Mouse (Mus musculus): ENCODE data around the gene Trpv1. TPM values are rescaled to one million over a fixed set of nuclear protein-coding genes. Genes with fewer than 3 reads are reported as not detected.
A peak's percentile ranks its signal among the peaks of the same experiment; 100 is the strongest.

Gene Trpv1
- polyA plus RNA-seq, 1 experiment from 2014 or later = not detected

DNA sequence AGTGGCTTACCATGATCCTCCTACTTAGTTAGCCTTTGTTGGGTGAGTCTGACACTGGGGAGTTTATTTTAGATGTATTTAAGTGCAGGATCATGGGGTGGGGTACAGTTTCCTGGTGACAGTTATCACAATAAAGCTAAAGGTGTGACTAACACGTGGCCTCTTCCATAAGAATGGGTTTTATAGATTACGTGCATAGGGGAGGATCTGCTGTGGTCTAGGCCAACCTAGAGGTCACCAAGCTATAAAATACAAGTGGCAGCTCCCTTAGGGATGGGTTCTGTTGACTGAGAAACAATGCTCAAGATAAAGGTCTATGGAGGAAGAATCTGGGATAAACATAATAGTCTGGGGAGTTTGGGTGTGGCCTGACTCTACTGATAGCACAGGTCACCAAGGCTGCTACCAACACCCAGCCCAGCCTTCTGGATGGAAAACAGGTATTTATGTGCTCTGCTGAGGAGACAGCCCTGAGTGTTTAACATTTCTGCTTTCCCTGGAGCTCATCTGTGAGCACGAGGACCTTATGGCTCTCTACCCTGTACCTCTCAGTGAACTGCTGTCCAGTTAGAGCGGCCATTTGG is 23.4 kb downstream of the Trpv1 start:
- no peaks in the 10 kb centered on the region for H3K27me3 ChIP-seq (ENCODE audit: insufficient read depth, poor library complexity, severe bottlenecking)
- H3K36me3 ChIP-seq = no peaks in the 10 kb centered on the region
- H3K9me3 ChIP-seq = no peaks in the 10 kb centered on the region
- no peak overlapping the region for H3K27ac ChIP-seq
- no peaks in the 10 kb centered on the region for H3K4me1 ChIP-seq
- no peak for DNase-seq (ENCODE audit: low spot score)
- 75% methylated on average over 4 of the region's 4 CpGs for WGBS
- H3K4me3 ChIP-seq = no peak overlapping the region

DNA sequence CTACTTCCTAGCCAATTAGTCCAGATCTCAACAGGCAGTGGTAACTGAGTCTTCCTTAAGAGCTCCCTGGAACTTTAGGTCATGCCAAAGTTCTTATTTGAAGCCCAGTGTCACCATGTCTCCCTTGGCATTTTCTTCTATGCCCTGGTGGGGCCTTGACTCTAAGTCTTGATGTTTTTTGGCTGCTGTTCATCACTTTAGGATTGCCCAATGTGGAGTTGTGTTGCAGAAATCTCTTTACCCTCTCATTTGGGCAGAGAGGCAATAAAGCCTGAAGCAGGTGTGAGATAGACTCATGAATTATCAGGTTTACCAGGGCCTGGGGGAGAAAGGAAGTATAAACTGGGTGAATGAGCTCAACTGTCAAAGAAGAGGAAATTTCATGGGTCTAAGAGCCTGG is 24.6 kb downstream of the Trpv1 start:
- DNase-seq (ENCODE audit: low spot score) = no peak
- H3K4me1 ChIP-seq = no peaks in the 10 kb centered on the region
- H3K36me3 ChIP-seq = no peaks in the 10 kb centered on the region
- no peaks in the 10 kb centered on the region for H3K9me3 ChIP-seq
- H3K27me3 ChIP-seq (ENCODE audit: insufficient read depth, poor library complexity, severe bottlenecking) = no peaks in the 10 kb centered on the region
- H3K4me3 ChIP-seq = no peak overlapping the region
- H3K27ac ChIP-seq = no peak overlapping the region

DNA sequence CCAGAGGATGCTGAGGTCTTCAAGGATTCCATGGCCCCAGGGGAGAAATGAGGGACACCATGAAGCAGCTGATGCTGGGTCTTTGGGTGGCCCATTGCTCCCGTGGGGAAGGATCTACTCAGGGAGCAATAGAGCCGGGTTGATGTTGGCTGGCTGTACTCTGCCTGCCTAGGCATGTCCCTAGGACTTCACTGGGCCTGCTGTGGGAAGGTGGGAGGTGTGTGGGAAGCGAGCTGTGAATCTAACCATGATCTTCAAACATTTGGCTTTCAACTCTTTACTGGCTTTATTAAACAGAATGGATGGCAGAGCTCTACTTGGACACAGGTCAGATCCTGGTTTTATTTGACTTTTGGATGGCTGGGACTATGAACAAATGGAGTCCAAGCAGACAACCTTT is 26.4 kb downstream of the Trpv1 start:
- no peaks in the 10 kb centered on the region for H3K36me3 ChIP-seq
- H3K9me3 ChIP-seq = no peaks in the 10 kb centered on the region
- no peak overlapping the region for H3K27ac ChIP-seq
- H3K4me1 ChIP-seq = no peaks in the 10 kb centered on the region
- no peak overlapping the region for H3K4me3 ChIP-seq
- no peaks in the 10 kb centered on the region for H3K27me3 ChIP-seq (ENCODE audit: insufficient read depth, poor library complexity, severe bottlenecking)
- WGBS = 61% methylated on average over 3 of the region's 3 CpGs
- DNase-seq (ENCODE audit: low spot score) = no peak

DNA sequence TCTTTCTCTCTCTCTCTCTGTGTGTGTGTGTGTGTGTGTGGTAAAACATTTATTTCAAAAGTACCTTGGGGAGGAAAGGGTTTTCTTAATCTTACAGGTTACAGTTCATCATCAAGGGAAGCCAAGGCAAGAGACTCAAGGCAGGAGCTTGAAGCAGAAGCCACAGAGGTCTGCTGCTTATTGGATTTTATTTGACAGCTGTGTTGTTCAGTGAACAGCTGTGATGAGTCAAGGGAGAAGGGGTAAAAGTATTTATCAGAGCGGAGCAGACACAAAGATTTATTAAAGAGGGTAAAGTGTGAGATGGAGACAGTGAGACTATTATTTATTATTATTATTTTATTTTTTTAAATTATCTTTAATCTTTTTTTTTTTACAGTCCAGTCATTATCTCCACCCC is 27.3 kb downstream of the Trpv1 start:
- Histone ChIP-seq H3K36me3 (no peaks in the 10 kb centered on the region), H3K4me3 (no peak overlapping the region), H3K9me3 (no peaks in the 10 kb centered on the region), H3K4me1 (no peaks in the 10 kb centered on the region), H3K27ac (no peak overlapping the region), H3K27me3 (ENCODE audit: insufficient read depth, poor library complexity, severe bottlenecking) (no peaks in the 10 kb centered on the region)
- WGBS = 82% methylated on average over 1 of the region's 1 CpGs
- DNase-seq (ENCODE audit: low spot score) = no peak

DNA sequence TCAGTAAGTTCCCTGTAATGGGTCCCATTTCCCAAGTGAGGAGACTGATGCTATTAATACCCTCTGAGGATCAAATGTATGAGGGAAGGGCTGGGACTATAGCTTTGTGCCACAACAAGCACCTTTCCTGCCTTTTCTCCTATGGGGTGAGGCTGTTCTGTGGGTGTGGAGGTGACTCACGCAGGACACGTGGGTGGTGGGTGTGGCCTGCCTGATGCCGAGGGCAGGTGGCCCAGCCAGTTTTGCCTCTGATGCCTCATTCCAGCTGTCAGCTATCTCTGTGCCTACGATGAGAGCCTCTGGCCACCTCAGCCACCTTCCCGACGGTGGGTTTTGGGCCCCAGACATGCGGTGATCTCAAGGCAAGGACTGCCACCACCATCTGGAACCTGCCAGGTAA is 33.2 kb downstream of the Trpv1 start, which contains the start of gene Trpv3:
Trpv3 (plus strand) TSS at position 122 of the 400 bp plus-strand sequence.
- H3K27me3 ChIP-seq (ENCODE audit: insufficient read depth, poor library complexity, severe bottlenecking) = peaks cover 5% of the 10 kb centered on the region; the same call in 1 of the 2 replicates
- no peak for DNase-seq (ENCODE audit: low spot score)
- H3K4me1 ChIP-seq = peaks cover 9% of the 10 kb centered on the region
- H3K27ac ChIP-seq = no peak within 1 kb of the TSS
- no peaks in the 10 kb centered on the region for H3K9me3 ChIP-seq
- WGBS = 79% methylated on average over 7 of the region's 7 CpGs
- no peaks in the 10 kb centered on the region for H3K36me3 ChIP-seq
- no peak within 1 kb of the TSS for H3K4me3 ChIP-seq

DNA sequence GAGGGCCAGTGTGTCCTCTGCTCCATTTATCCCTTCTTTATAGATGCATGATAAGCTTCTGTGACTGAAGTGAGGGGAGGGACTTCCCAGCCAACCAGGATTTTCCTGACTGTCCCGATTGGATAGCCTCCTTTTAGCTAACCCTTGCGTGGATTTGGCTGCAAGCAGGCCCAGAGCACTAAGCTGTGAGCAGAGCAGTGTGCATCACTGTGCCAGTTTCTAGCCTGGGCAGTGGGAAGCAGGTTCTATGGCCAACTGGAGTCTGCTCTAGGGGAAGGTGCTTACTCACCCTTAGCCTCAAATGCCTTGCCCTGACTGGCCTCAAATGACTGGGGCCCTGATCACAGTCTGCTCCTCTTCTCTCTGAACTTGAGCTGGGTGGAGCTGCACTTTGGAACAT is 40.7 kb downstream of the Trpv1 start:
- H3K4me3 ChIP-seq = no peak overlapping the region
- DNase-seq (ENCODE audit: low spot score) = no peak
- no peaks in the 10 kb centered on the region; the same call in 1 of the 2 replicates for H3K27me3 ChIP-seq (ENCODE audit: insufficient read depth, poor library complexity, severe bottlenecking)
- no peaks in the 10 kb centered on the region for H3K36me3 ChIP-seq
- 38% methylated on average over 2 of the region's 2 CpGs for WGBS
- no peak overlapping the region for H3K27ac ChIP-seq
- H3K9me3 ChIP-seq = no peaks in the 10 kb centered on the region
- no peaks in the 10 kb centered on the region for H3K4me1 ChIP-seq

DNA sequence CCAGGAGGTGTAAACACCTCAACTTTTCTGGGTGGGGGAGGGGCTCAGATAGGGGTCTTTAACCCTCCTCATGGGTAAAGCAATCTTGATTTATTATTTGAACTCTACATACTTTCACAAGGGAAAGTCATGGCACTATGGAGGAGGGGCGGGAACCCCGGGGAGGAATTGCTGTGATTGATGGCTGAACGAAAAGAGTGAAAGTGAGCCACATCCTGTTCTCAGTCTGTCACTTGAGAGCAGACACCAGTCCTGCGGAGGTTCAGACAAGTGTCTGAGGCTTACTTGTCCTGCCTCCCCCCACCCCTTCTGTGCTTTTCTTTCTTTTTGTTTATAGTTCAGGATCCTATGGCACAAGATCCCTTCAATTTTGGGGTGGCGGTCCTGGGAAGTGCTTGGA is 46.6 kb downstream of the Trpv1 start:
- no peaks in the 10 kb centered on the region for H3K9me3 ChIP-seq
- H3K27me3 ChIP-seq (ENCODE audit: insufficient read depth, poor library complexity, severe bottlenecking) = no peaks in the 10 kb centered on the region; the same call in 1 of the 2 replicates
- H3K4me1 ChIP-seq = peaks cover 26% of the 10 kb centered on the region
- DNase-seq (ENCODE audit: low spot score) = no peak
- H3K4me3 ChIP-seq = no peak overlapping the region; the same call in 1 of the 2 replicates
- H3K27ac ChIP-seq = no peak overlapping the region
- 40% methylated on average over 5 of the region's 5 CpGs for WGBS
- H3K36me3 ChIP-seq = no peaks in the 10 kb centered on the region

DNA sequence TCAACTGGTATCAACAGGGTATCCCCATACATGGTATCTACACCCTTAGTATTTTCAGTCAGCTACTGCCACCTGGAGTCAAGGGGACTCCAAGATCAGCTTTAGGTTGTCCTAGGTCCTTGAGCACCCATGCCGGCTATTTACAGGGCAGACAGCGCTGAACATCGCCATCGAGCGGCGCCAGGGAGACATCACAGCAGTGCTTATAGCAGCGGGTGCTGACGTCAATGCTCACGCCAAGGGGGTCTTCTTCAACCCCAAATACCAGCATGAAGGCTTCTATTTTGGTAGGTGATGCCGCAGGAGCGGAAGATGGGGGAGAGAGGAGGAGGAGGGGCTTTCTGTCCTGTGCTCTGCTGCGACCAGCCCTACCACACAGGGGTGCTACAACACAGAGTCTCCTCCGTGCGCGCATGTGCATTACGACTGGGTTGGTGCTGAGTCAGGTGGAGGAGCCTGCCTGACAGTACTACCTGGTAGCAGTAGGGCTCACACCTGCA is 47.5 kb downstream of the Trpv1 start:
- 0 out of 2 replicates have a peak overlapping the region, but pooled peaks have one; percentile 13 for H3K27ac ChIP-seq
- peaks cover 26% of the 10 kb centered on the region for H3K4me1 ChIP-seq
- 4% methylated on average over 16 of the region's 16 CpGs for WGBS
- peak overlapping the region; percentile 49 for H3K4me3 ChIP-seq
- H3K36me3 ChIP-seq = no peaks in the 10 kb centered on the region
- H3K27me3 ChIP-seq (ENCODE audit: insufficient read depth, poor library complexity, severe bottlenecking) = no peaks in the 10 kb centered on the region; the same call in 1 of the 2 replicates
- DNase-seq (ENCODE audit: low spot score) = peak; percentile 83
- no peaks in the 10 kb centered on the region for H3K9me3 ChIP-seq

DNA sequence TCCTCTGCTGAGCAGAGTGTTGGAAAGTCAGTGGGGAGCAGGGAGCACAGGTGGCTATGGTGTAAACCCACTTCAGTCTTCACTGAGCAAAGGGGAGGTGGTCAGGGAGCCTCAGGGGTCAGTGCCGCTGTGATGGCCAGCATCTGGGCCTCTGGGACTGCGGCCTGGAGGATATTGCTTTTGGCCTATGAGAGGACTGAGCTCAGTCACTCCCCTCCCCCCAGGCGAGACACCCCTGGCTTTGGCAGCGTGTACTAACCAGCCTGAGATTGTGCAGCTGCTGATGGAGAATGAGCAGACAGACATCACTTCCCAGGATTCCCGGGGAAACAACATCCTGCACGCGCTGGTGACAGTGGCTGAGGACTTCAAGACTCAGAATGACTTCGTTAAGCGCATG is 49.3 kb downstream of the Trpv1 start:
- H3K4me1 ChIP-seq = peaks cover 26% of the 10 kb centered on the region
- WGBS = 45% methylated on average over 9 of the region's 9 CpGs
- H3K27me3 ChIP-seq (ENCODE audit: insufficient read depth, poor library complexity, severe bottlenecking) = no peaks in the 10 kb centered on the region; the same call in 1 of the 2 replicates
- no peak overlapping the region for H3K27ac ChIP-seq
- H3K4me3 ChIP-seq = no peak overlapping the region
- H3K36me3 ChIP-seq = no peaks in the 10 kb centered on the region
- H3K9me3 ChIP-seq = no peaks in the 10 kb centered on the region
- DNase-seq (ENCODE audit: low spot score) = no peak

DNA sequence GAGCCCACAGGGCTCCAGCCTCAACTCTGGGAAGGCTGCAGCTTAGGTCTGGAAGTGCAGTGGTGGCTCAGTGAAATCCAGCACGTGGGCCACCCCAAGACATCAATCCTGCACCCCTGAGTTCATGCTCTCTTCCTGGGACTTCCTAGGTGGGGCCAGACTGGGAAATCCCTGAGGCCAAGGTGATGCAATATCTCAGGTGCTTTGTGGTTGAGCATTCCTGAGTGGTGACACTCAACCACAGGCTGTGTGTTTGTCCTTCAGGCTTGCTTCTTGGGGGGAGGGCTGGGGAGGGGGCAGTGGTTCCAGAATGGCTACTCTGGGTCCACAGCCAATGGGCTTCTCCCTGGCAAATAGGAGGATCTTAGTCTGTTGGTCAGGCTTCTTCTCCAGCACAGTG is 49.8 kb downstream of the Trpv1 start:
- WGBS = 44% methylated on average over 1 of the region's 1 CpGs
- peaks cover 26% of the 10 kb centered on the region for H3K4me1 ChIP-seq
- H3K27me3 ChIP-seq (ENCODE audit: insufficient read depth, poor library complexity, severe bottlenecking) = no peaks in the 10 kb centered on the region; the same call in 1 of the 2 replicates
- no peaks in the 10 kb centered on the region for H3K36me3 ChIP-seq
- H3K4me3 ChIP-seq = no peak overlapping the region
- H3K9me3 ChIP-seq = no peaks in the 10 kb centered on the region
- no peak overlapping the region for H3K27ac ChIP-seq
- DNase-seq (ENCODE audit: low spot score) = no peak

DNA sequence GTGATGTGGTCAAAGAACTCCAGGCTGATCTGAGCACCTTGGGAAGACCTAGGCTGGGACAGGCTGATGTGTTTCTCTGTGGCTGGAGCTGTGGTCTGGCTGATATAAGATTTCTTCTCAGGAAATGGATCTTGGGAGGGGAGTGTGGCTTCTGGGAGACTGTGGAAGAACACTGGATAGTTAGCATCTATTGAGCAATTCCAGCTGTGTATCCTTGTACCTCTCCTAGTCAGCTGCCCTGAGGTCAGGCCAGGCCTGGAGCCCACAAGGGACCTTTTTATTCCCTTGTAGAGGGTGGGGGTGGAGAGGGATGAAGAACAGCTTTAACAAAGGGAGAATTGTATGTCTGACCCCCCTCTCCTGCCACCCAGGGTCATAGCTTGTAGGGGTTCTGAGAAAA is 50.3 kb downstream of the Trpv1 start:
- Histone ChIP-seq H3K9me3 (no peaks in the 10 kb centered on the region), H3K4me3 (no peak overlapping the region), H3K27me3 (ENCODE audit: insufficient read depth, poor library complexity, severe bottlenecking) (no peaks in the 10 kb centered on the region), H3K36me3 (no peaks in the 10 kb centered on the region), H3K4me1 (peaks cover 26% of the 10 kb centered on the region), H3K27ac (no peak overlapping the region)
- DNase-seq (ENCODE audit: low spot score) = no peak

DNA sequence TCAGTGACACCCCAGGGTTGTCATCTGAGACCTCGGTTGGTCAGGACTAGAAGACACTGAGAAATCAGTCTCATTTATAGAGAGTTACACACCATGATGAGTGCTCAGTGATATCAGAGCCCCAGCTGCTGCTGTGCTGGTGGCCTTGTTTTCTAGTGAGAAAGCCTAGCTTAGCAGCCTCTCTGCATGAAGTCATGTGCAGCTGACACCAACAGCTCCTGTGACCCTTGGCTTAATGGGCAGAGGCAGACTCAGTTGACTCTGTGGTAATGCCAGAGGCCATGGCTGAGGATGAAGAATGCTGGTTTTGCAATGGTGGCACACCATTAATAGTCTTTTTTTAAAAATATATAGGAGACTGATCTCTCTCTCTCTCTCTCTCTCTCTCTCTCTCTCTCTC is 55.5 kb downstream of the Trpv1 start:
- Histone ChIP-seq H3K4me1 (no peaks in the 10 kb centered on the region), H3K9me3 (no peaks in the 10 kb centered on the region), H3K36me3 (no peaks in the 10 kb centered on the region), H3K4me3 (no peak overlapping the region), H3K27me3 (ENCODE audit: insufficient read depth, poor library complexity, severe bottlenecking) (no peaks in the 10 kb centered on the region), H3K27ac (no peak overlapping the region)
- DNase-seq (ENCODE audit: low spot score) = no peak
- 62% methylated on average over 1 of the region's 1 CpGs for WGBS

DNA sequence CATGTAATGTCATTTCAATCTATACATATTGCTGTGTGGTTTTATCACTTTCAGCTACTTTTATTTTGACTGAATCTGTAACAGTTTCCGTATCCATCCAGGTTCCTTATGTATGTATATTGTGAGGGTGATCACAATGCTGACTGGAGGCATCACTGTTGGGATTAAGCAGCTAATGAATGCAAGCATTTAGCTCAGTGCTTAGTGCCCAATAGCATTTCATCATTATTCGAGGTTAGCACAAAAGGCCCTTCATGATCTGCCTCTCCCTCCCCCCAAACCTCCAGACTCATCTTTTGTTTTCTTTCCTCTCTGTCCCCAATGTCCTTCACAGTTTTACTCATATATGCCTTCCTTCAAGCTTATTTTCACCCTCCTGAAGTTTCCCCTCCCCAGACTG is 69.0 kb downstream of the Trpv1 start:
- Histone ChIP-seq H3K27me3 (ENCODE audit: insufficient read depth, poor library complexity, severe bottlenecking) (no peaks in the 10 kb centered on the region), H3K27ac (no peak overlapping the region), H3K36me3 (no peaks in the 10 kb centered on the region), H3K4me3 (no peak overlapping the region), H3K9me3 (no peaks in the 10 kb centered on the region), H3K4me1 (no peaks in the 10 kb centered on the region)
- no peak for DNase-seq (ENCODE audit: low spot score)
- WGBS = 60% methylated on average over 2 of the region's 2 CpGs

Measured in heart, embryonic 10.5 days (tissue).